Mouse (Mus musculus) cerebellum, adult 2 months (tissue): ENCODE results near the gene Ovol3. TPM values are rescaled to one million over a fixed set of nuclear protein-coding genes. Genes with fewer than 3 reads are reported as not detected.
"Not testable (repeated sequence)": the region's sequence is repeated elsewhere in the genome, so short reads cannot be mapped to it uniquely, and the experiment has no call there.

ENCODE experiments used
- DNase-seq, 2 experiments: peaks; one replicate each; pipeline ENCODE4 v3.0.0; 2021
- H3K27ac ChIP-seq: fragments of 200-500 bp; 2 replicates; pipeline ENCODE4 v1.5.1; 2012; ENCODE audit warnings: low read length, control low read depth, inconsistent platforms; ENCODE audit not compliant: insufficient read depth
- H3K27me3 ChIP-seq: fragments of 200-500 bp; 2 replicates; pipeline ENCODE4 v1.6.1; 2012; ENCODE audit warnings: inconsistent platforms, mild to moderate bottlenecking, low read length, moderate library complexity; ENCODE audit not compliant: control insufficient read depth, insufficient read depth
- H3K4me1 ChIP-seq: fragments of 200-500 bp; 2 replicates; pipeline ENCODE4 v1.6.1; 2011; ENCODE audit warnings: low read length; ENCODE audit not compliant: control insufficient read depth, insufficient read depth
- H3K4me3 ChIP-seq: fragments of 200-500 bp; replicated peaks from 2 replicates; pipeline ENCODE3; 2011; ENCODE audit warnings: mild to moderate bottlenecking, low read depth, low read length, control low read depth; ENCODE audit not compliant: insufficient read depth
- CTCF ChIP-seq: fragments of 200-500 bp; IDR thresholded peaks from 2 replicates; pipeline ENCODE4 v1.5.1; 2011; ENCODE audit warnings: low read depth, mild to moderate bottlenecking, control low read depth, low read length, moderate library complexity, borderline replicate concordance; ENCODE audit not compliant: insufficient read depth
- POLR2A ChIP-seq: fragments of 200-500 bp; IDR thresholded peaks from 2 replicates; pipeline ENCODE4 v1.6.1; 2011; ENCODE audit warnings: low read length, control low read depth, borderline replicate concordance; ENCODE audit not compliant: insufficient read depth
- WGBS: fragments of 180-500 bp; shearing (Covaris S2); methylation state at CpG from one replicate; pipeline ENCODE4 v1.1.7; 2018; 5-methylcytosine and 5-hydroxymethylcytosine counted together
- polyA plus RNA-seq: library from polyadenylated mRNA; depleted of rRNA; stranded (reverse); fragments of >200 nt; gene quantifications from 2 replicates; pipeline ENCODE4 v1.2.3, GENCODE M21; 2012

Gene Ovol3
- polyA plus RNA-seq, 1 experiment = not detected

DNA sequence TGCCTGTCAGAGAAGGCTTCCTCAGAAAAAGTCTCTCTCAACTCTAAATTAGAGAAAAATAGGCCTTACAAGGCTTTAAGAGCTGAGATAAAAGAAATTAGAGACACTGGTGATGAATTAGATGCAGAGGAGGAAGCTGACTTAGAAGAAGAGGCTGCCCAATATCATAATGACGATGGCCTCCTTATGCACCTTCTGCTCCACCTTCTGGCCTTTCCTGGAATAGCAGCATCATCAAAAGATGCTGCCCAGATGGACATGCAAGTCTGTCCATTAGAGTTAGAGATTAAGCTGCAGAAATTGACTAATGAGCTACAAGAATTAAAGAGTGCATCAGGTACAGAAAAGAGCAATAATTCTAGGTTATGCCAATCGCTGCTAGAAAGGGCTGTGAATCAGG is 30.1 kb downstream of the Ovol3 start:
- H3K4me1 ChIP-seq = peaks cover 9% of the 10 kb centered on the region
- H3K27me3 ChIP-seq = no peaks in the 10 kb centered on the region
- DNase-seq = peak; percentile 80
- no peak overlapping the region for H3K27ac ChIP-seq
- no peak for TF ChIP-seq POLR2A
- peak; percentile 79 for TF ChIP-seq CTCF
- 1% methylated on average over 2 of the region's 2 CpGs for WGBS
- no peak overlapping the region for H3K4me3 ChIP-seq

GRCm38 (mm10) chr7:30204380-30204779 is 31.1 kb downstream of the Ovol3 start:
- H3K27ac ChIP-seq = no peak overlapping the region
- WGBS = 43% methylated on average over 8 of the region's 8 CpGs
- no peak for TF ChIP-seq CTCF

DNA sequence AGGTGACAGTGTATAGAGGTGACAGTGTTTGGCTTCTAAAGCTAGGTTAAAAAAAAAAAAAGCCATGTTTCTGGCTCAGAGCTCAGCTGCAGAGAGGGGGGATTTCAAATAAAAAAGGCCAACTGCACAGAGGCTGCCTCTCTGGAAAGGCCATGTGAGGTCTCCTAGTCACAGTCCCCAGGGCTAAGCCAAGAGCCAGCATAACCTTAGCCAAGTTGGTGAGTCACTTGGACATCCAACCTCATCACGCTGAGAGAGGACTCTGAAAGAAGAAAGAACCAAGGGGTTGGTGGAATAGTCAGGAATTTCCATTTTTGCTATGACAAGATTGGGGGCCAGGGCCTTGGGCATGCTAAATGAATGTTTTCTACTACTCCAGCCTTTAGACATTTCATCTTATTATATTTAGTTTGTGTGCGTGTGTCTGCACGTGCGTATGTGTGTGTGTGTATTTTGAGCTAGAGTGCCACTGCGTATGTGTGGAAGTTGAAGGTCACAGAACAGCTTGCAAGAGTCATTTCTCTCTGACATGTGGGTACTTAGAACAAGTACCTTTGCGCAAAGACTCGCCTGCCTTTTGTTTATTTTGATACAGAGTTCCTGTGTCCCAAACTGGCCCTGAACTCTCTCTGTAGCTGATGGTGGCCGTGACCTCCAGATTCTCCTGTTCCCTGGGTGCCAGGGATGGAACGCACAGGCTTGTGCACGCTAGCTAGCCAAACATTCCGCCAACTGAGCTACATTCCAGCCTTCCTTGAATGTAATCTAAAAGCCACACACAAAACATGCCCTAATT is 32.4 kb downstream of the Ovol3 start:
- 18% methylated on average over 11 of the region's 11 CpGs for WGBS

More at GRCm38 (mm10) chr7:30204380-30204779, 31.1 kb downstream of the Ovol3 start:
- H3K4me1 ChIP-seq = peaks cover 16% of the 10 kb centered on the region
- H3K4me3 ChIP-seq = no peak overlapping the region
- DNase-seq = no peak
- H3K27me3 ChIP-seq = no peaks in the 10 kb centered on the region

DNA sequence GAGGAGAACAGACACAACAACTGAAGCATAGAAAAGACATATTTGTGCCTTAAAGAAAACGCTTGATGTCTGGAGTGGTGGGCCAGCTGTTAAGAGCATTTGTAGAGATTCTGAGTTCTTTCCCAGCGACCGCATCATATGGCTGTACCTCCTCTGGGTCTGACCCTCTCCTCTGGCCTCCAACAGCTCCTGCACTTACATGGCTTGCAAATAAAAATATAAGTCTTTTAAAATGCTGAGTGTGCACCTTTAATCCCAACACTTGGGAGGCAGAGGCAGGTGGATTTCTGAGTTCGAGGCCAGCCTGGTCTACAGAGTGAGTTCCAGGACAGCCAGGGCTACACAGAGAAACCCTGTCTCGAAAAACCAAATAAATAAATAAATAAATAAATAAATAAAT is 34.9 kb downstream of the Ovol3 start:
- WGBS = 90% methylated on average over 5 of the region's 5 CpGs
- not testable (repeated sequence) for H3K27me3 ChIP-seq, H3K27ac ChIP-seq, H3K4me3 ChIP-seq
- peak in 1 of 2 experiments; percentile 4 for DNase-seq
- peaks cover 27% of the 10 kb centered on the region for H3K4me1 ChIP-seq

More for the DNA sequence above, 32.4 kb downstream of the Ovol3 start:
- no peaks in the 10 kb centered on the region for H3K27me3 ChIP-seq
- no peak overlapping the region for H3K4me3 ChIP-seq
- no peak for TF ChIP-seq CTCF
- no peak for TF ChIP-seq POLR2A
- peaks cover 16% of the 10 kb centered on the region for H3K4me1 ChIP-seq
- H3K27ac ChIP-seq = peak overlapping the region; percentile 87
- peak; percentile 69 to 89 for DNase-seq

- Histone ChIP-seq H3K27me3 (no peaks in the 10 kb centered on the region), H3K4me1 (peaks cover 31% of the 10 kb centered on the region), H3K27ac (0 out of 2 replicates have a peak overlapping the region, but pooled peaks have one; percentile 18), H3K4me3 (no peak overlapping the region)
- WGBS = 40% methylated on average over 5 of the region's 5 CpGs
- peak in 1 of 2 experiments; percentile 12 for DNase-seq
- TF ChIP-seq POLR2A (no peak), CTCF (no peak)
These were observed 35.3 kb downstream of the Ovol3 start for GRCm38 (mm10) chr7:30200200-30200599.

DNA sequence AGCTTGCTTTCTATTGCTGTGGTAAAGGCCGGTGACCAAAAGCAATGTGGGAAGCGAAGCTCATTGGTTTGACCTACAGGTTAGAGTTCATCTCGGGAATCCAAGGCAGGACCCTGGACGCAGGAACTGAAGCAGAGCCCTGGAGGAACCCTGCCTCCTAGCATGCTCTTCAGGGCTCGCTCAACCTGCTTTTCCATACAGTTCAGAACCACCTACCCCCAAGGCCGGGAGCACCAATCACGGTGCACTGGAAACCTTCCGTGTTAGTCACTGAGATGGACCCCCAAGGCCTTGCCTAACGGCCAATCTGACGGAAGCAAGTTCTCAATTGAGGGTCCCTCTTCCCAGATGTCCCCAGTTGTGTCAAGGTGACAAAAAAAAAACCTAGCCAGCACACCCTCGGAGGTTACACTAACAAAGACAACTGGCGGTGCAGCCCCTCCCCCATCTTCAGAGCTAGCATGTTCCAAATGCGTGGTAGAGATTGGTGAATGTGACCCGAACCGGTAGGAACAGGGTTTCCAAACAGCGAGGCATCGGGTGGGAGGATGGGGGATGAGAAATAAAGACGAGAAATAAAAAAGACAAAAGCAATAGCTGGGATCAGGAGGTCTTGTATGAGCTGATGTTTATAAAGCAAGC is 35.9 kb downstream of the Ovol3 start:
- TF ChIP-seq CTCF (no peak), POLR2A (no peak)
- no peaks in the 10 kb centered on the region for H3K27me3 ChIP-seq
- H3K4me3 ChIP-seq = no peak overlapping the region
- H3K27ac ChIP-seq = no peak overlapping the region
- H3K4me1 ChIP-seq = peaks cover 29% of the 10 kb centered on the region
- WGBS = 83% methylated on average over 18 of the region's 18 CpGs
- DNase-seq = peak in 1 of 2 experiments; percentile 12

- Histone ChIP-seq H3K27me3 (no peaks in the 10 kb centered on the region), H3K4me1 (peaks cover 29% of the 10 kb centered on the region), H3K27ac (peak within 1 kb of the TSS; percentile 37; the same call in 1 of the 2 replicates), H3K4me3 (no peak within 1 kb of the TSS)
- 3% methylated on average over 8 of the region's 8 CpGs for WGBS
- DNase-seq = peak; percentile 67 to 76
- TF ChIP-seq CTCF (peak; percentile 85), POLR2A (no peak)
These were observed 37.0 kb downstream of the Ovol3 start, which contains the start of gene Capns1 for GRCm38 (mm10) chr7:30198481-30198971. Gene Capns1 (minus strand): TSS chr7:30198811.

DNA sequence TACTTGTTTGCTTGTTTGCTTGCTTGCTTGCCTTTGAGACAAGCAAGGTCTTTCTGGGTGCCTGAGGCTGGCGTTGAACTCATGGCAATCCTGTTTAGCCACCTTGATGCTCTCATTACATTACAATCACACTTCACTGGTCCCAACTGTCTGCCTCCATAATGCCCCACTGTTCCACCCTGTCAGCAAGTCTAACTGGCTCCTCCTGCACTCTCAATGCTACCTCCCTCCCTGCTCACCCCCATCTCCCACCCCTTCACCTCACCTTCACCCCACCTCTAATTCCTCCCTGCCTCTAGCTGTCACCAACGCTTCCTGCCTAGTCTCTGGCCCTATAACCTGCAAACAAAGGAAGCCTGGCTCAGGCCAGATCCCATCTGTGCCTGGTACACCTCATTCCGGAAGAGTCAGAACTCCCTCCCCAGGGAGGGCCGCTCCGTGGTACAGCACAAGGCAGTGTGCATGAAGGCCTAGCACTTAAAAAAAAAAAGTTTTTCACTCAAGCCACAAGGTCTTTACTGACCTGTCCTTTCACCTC is 37.9 kb downstream of the Ovol3 start:
- peak in 1 of 2 experiments; percentile 60 for DNase-seq
- 27% methylated on average over 5 of the region's 5 CpGs for WGBS
- TF ChIP-seq POLR2A (no peak), CTCF (no peak)
- peaks cover 30% of the 10 kb centered on the region for H3K4me1 ChIP-seq
- H3K4me3 ChIP-seq = no peak overlapping the region
- peak overlapping the region; percentile 37 for H3K27ac ChIP-seq
- H3K27me3 ChIP-seq = no peaks in the 10 kb centered on the region
